Mouse (Mus musculus) midbrain, postnatal 0 days (tissue): ENCODE results near the gene Cdc14a. TPM values are rescaled to one million over a fixed set of nuclear protein-coding genes. Genes with fewer than 3 reads are reported as not detected.
A peak's percentile ranks its signal among the peaks of the same experiment; 100 is the strongest.

Source experiments
- ATAC-seq: fragments of 200-750 bp; cut with Nextera tagmentation; 2 replicates; pipeline ENCODE4 v1.8.0; 2017; ENCODE audit warnings: moderate number of reproducible peaks, mild to moderate bottlenecking, moderate TSS enrichment, moderate library complexity; ENCODE audit not compliant: low FRiP score
- DNase-seq: peaks from one replicate; pipeline ENCODE4 v3.0.0-alpha.2; 2015; ENCODE audit warnings: low spot score
- H3K27ac ChIP-seq: fragments of 300-500 bp; sonication (generic); 2 replicates; pipeline ENCODE4 v1.5.1; 2014; ENCODE audit warnings: low read depth, mild to moderate bottlenecking, low read length, mixed read lengths
- H3K27me3 ChIP-seq: fragments of 300-500 bp; sonication (generic); 2 replicates; pipeline ENCODE4 v1.6.1; 2014; ENCODE audit warnings: low read length, control low read depth, mixed read lengths; ENCODE audit not compliant: insufficient read depth
- H3K36me3 ChIP-seq: fragments of 300-500 bp; sonication (generic); 2 replicates; pipeline ENCODE4 v1.6.1; 2014; ENCODE audit warnings: low read length, control low read depth, mixed read lengths; ENCODE audit not compliant: insufficient read depth
- H3K4me1 ChIP-seq: fragments of 300-500 bp; sonication (generic); 2 replicates; pipeline ENCODE4 v1.6.1; 2014; ENCODE audit warnings: mild to moderate bottlenecking, control low read depth, antibody characterized with exemption, low read length, mixed read lengths; ENCODE audit not compliant: insufficient read depth
- H3K4me2 ChIP-seq: fragments of 300-500 bp; sonication (generic); 2 replicates; pipeline ENCODE4 v1.6.1; 2014; ENCODE audit warnings: low read depth, mild to moderate bottlenecking, low read length, mixed read lengths; ENCODE audit not compliant: poor library complexity, severe bottlenecking
- H3K4me3 ChIP-seq: fragments of 300-500 bp; sonication (generic); 2 replicates; pipeline ENCODE4 v1.5.1; 2014; ENCODE audit warnings: low read depth, mild to moderate bottlenecking, low read length, moderate library complexity
- H3K9ac ChIP-seq: fragments of 300-500 bp; sonication (generic); replicated peaks from 2 replicates; pipeline ENCODE4 v1.6.1; 2014; ENCODE audit warnings: mild to moderate bottlenecking, low read length, moderate library complexity, mixed read lengths; ENCODE audit not compliant: poor library complexity, severe bottlenecking
- H3K9me3 ChIP-seq: fragments of 300-500 bp; sonication (generic); 2 replicates; pipeline ENCODE4 v1.6.1; 2016; ENCODE audit warnings: low read length, control low read depth
- CTCF ChIP-seq: IDR thresholded peaks from 2 replicates; pipeline ENCODE4 v1.5.1; 2016; ENCODE audit warnings: antibody characterized with exemption, mild to moderate bottlenecking
- WGBS: fragments of 180-500 bp; shearing (Covaris S2); extraction: QIAGEN DNeasy Blood & Tissue Kit; methylation state at CpG from one replicate; pipeline ENCODE4 v1.1.7; 2014; 5-methylcytosine and 5-hydroxymethylcytosine counted together
- polyA plus RNA-seq: library from polyadenylated mRNA; unstranded; fragments of >200 nt; fragmentation: Nextera tagmentation; extraction: Ambion mirVana; gene quantifications from 2 replicates; pipeline ENCODE4 v1.2.1, GENCODE M21; 2015
- total RNA-seq: library from RNA; depleted of rRNA; stranded (reverse); fragments of >200 nt; gene quantifications from 2 replicates; pipeline ENCODE4 v1.2.3, GENCODE M21; 2014

Gene Cdc14a
- total and polyA plus RNA-seq, 2 experiments from 2014 or later, result 2.2 to 3.1 TPM

- 6% methylated on average over 23 of the region's 23 CpGs for WGBS
- no peaks in the 10 kb centered on the region for H3K9me3 ChIP-seq
- H3K36me3 ChIP-seq, result no peaks in the 10 kb centered on the region
- H3K9ac ChIP-seq, result peak overlapping the region; percentile 2; the same call in 1 of the 2 replicates
- peak overlapping the region; percentile 23 for H3K4me3 ChIP-seq
- peak; percentile 93 for DNase-seq
- H3K4me2 ChIP-seq, result peak overlapping the region; percentile 50
- H3K27ac ChIP-seq, result no peak overlapping the region
- H3K4me1 ChIP-seq, result no peaks in the 10 kb centered on the region
- peak; percentile 100 for TF ChIP-seq CTCF
- H3K27me3 ChIP-seq, result no peaks in the 10 kb centered on the region
- peak; percentile 76 for ATAC-seq
Observed at GRCm38 (mm10) chr3:116327001-116327615, 96.7 kb downstream of the Cdc14a start.

GRCm38 (mm10) chr3:116325501-116325900 lies 98.3 kb downstream of the Cdc14a start:
- Histone ChIP-seq H3K4me3 (no peak overlapping the region), H3K9ac (no peak overlapping the region), H3K27ac (no peak overlapping the region), H3K27me3 (no peaks in the 10 kb centered on the region), H3K9me3 (no peaks in the 10 kb centered on the region), H3K36me3 (no peaks in the 10 kb centered on the region), H3K4me2 (no peak overlapping the region), H3K4me1 (no peaks in the 10 kb centered on the region)
- ATAC-seq (no peak), DNase-seq (no peak)
- no peak for TF ChIP-seq CTCF
- WGBS, result 87% methylated on average over 2 of the region's 2 CpGs

GRCm38 (mm10) chr3:116319696-116320095 lies 104.1 kb downstream of the Cdc14a start:
- Histone ChIP-seq H3K36me3 (no peaks in the 10 kb centered on the region), H3K4me3 (no peak overlapping the region), H3K27ac (no peak overlapping the region), H3K9me3 (no peaks in the 10 kb centered on the region), H3K27me3 (no peaks in the 10 kb centered on the region), H3K4me1 (no peaks in the 10 kb centered on the region), H3K9ac (no peak overlapping the region), H3K4me2 (no peak overlapping the region)
- TF ChIP-seq CTCF, result no peak
- ATAC-seq, result no peak
- no peak for DNase-seq
- 97% methylated on average over 5 of the region's 5 CpGs for WGBS

DNA sequence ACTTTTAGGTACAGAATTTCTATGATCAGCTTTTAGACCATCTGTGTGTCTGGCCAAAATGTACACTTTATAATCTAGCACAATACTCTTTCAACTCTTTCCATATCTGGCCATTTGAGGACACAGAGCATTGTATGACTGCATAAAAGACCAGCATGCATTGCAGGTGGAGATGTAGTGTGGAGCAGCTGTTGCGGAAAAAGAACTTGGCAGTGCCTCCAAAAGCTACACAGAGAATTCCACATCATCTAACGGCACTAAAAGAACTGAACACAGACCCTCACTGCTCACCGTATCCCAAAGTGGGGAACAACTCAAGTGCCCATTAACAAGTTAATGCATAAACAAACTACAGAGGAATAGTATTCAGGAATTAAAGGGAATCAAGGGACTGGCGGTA lies 112.0 kb downstream of the Cdc14a start:
- Histone ChIP-seq H3K9me3 (no peaks in the 10 kb centered on the region), H3K4me1 (0 out of 2 replicates have a peak, but pooled peaks cover 3% of the 10 kb centered on the region), H3K4me2 (no peak overlapping the region), H3K27ac (no peak overlapping the region), H3K9ac (no peak overlapping the region), H3K4me3 (no peak overlapping the region), H3K36me3 (no peaks in the 10 kb centered on the region), H3K27me3 (no peaks in the 10 kb centered on the region)
- no peak for TF ChIP-seq CTCF
- ATAC-seq, result no peak
- WGBS, result 82% methylated on average over 4 of the region's 4 CpGs
- no peak for DNase-seq

DNA sequence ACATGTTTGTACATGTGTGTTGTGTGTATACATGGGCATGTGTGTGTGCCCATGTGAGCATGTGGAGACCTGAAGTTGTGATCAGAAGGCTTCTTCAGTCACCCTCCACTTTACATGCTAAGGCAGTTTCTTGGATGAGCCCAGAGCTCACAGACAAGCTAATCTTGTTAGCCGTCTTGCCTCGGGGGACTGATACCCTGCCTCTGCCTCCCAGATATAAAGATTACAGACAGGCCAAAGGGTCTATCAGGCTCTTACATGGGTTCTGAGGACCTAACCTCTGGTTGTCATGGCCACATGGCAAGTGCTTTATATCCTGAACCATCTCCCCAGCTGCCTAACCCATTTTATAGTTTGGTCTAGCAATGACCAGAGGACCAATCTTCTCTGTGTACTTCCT lies 112.7 kb downstream of the Cdc14a start:
- WGBS, result 93% methylated on average over 2 of the region's 2 CpGs

GRCm38 (mm10) chr3:116310672-116311071 lies 113.2 kb downstream of the Cdc14a start:
- Histone ChIP-seq H3K4me3 (no peak overlapping the region), H3K9me3 (no peaks in the 10 kb centered on the region), H3K27me3 (no peaks in the 10 kb centered on the region), H3K36me3 (no peaks in the 10 kb centered on the region), H3K4me1 (0 out of 2 replicates have a peak, but pooled peaks cover 3% of the 10 kb centered on the region), H3K4me2 (no peak overlapping the region), H3K9ac (no peak overlapping the region), H3K27ac (no peak overlapping the region)
- no peak for ATAC-seq
- 98% methylated on average over 4 of the region's 4 CpGs for WGBS
- no peak for DNase-seq
- TF ChIP-seq CTCF, result no peak

More for the DNA sequence above, 112.7 kb downstream of the Cdc14a start:
- Histone ChIP-seq H3K27ac (no peak overlapping the region), H3K9ac (no peak overlapping the region), H3K9me3 (no peaks in the 10 kb centered on the region), H3K36me3 (no peaks in the 10 kb centered on the region), H3K4me1 (0 out of 2 replicates have a peak, but pooled peaks cover 3% of the 10 kb centered on the region), H3K27me3 (no peaks in the 10 kb centered on the region), H3K4me3 (no peak overlapping the region), H3K4me2 (no peak overlapping the region)
- ATAC-seq (no peak), DNase-seq (no peak)
- no peak for TF ChIP-seq CTCF
